Mouse (Mus musculus) c-Kit-negative CD71-positive TER-119-positive erythroid progenitor cells, embryonic 14.5 days (primary cell): ENCODE data around the gene Mbd4.
A peak's percentile ranks its signal among the peaks of the same experiment; 100 is the strongest.
"Not testable (repeated sequence)": the region's sequence is repeated elsewhere in the genome, so short reads cannot be mapped to it uniquely, and the experiment has no call there.

Experiments used
- DNase-seq: peaks from one replicate; pipeline ENCODE4 v3.0.0-alpha.2; 2013; ENCODE audit warnings: low read depth, low spot score

Gene Mbd4

GRCm38 (mm10) chr6:115853091-115853813, at the start of gene Mbd4, which contains the start of gene Ift122:
Gene Mbd4 (minus strand): TSS chr6:115853371.
Gene Ift122 (plus strand): TSS chr6:115853470.
- peak; percentile 97 for DNase-seq

- DNase-seq = no peak
Observed at GRCm38 (mm10) chr6:115902545-115902944, 49.4 kb upstream of the Mbd4 start.

GRCm38 (mm10) chr6:115901489-115901931, 48.3 kb upstream of the Mbd4 start:
- DNase-seq = no peak

GRCm38 (mm10) chr6:115901062-115901461, 47.9 kb upstream of the Mbd4 start:
- DNase-seq = no peak

- DNase-seq = no peak
Observed at GRCm38 (mm10) chr6:115897926-115898520, 44.9 kb upstream of the Mbd4 start.

GRCm38 (mm10) chr6:115897117-115897516, 43.9 kb upstream of the Mbd4 start:
- no peak for DNase-seq

GRCm38 (mm10) chr6:115896346-115896745, 43.2 kb upstream of the Mbd4 start:
- no peak for DNase-seq

- no peak for DNase-seq
Observed at GRCm38 (mm10) chr6:115892363-115892762, 39.2 kb upstream of the Mbd4 start.

GRCm38 (mm10) chr6:115891497-115892061, 38.4 kb upstream of the Mbd4 start:
- no peak for DNase-seq

- DNase-seq = no peak
Observed at GRCm38 (mm10) chr6:115891061-115891460, 37.9 kb upstream of the Mbd4 start.

GRCm38 (mm10) chr6:115890601-115891000, 37.4 kb upstream of the Mbd4 start:
- no peak for DNase-seq

GRCm38 (mm10) chr6:115888296-115888695, 35.1 kb upstream of the Mbd4 start:
- DNase-seq = no peak

- DNase-seq = no peak
Observed at GRCm38 (mm10) chr6:115886894-115887293, 33.7 kb upstream of the Mbd4 start.

- no peak for DNase-seq
Observed at GRCm38 (mm10) chr6:115884018-115884417, 30.8 kb upstream of the Mbd4 start.

GRCm38 (mm10) chr6:115880751-115881150, 27.6 kb upstream of the Mbd4 start:
- DNase-seq = no peak

GRCm38 (mm10) chr6:115879736-115880135, 26.6 kb upstream of the Mbd4 start:
- DNase-seq = no peak

GRCm38 (mm10) chr6:115878694-115879093, 25.5 kb upstream of the Mbd4 start:
- DNase-seq = no peak

GRCm38 (mm10) chr6:115877239-115877638, 24.1 kb upstream of the Mbd4 start:
- DNase-seq = no peak

- DNase-seq = not testable (repeated sequence)
Observed at GRCm38 (mm10) chr6:115871318-115871717, 18.1 kb upstream of the Mbd4 start.

- not testable (repeated sequence) for DNase-seq
Observed at GRCm38 (mm10) chr6:115867157-115867556, 14.0 kb upstream of the Mbd4 start.

- no peak for DNase-seq
Observed at GRCm38 (mm10) chr6:115865246-115865645, 12.1 kb upstream of the Mbd4 start.

- no peak for DNase-seq
Observed at GRCm38 (mm10) chr6:115863340-115863841, 10.2 kb upstream of the Mbd4 start.
